Mouse (Mus musculus) spleen, postnatal 4 days (tissue): ENCODE measurements around the gene Fam234b.

Experiments used
- DNase-seq, 2 experiments: peaks; one replicate each; pipeline ENCODE4 v3.0.0; 2022; ENCODE audit warnings: low spot score in 2 of 2

Fam234b gene

GRCm38 (mm10) chr6:135268392-135268791 is 70.6 kb downstream of the Fam234b start:
- DNase-seq, result no peak

GRCm38 (mm10) chr6:135269626-135270025 is 71.8 kb downstream of the Fam234b start:
- DNase-seq, result no peak

GRCm38 (mm10) chr6:135271761-135272160 is 74.0 kb downstream of the Fam234b start:
- DNase-seq, result no peak

GRCm38 (mm10) chr6:135273066-135273465 is 75.3 kb downstream of the Fam234b start:
- no peak for DNase-seq

GRCm38 (mm10) chr6:135275231-135275630 is 77.5 kb downstream of the Fam234b start:
- no peak for DNase-seq

- no peak for DNase-seq
Observed at GRCm38 (mm10) chr6:135276474-135277295, 78.9 kb downstream of the Fam234b start.

- DNase-seq, result no peak
Observed at GRCm38 (mm10) chr6:135278302-135278701, 80.5 kb downstream of the Fam234b start.

GRCm38 (mm10) chr6:135279286-135279685 is 81.5 kb downstream of the Fam234b start:
- no peak for DNase-seq

- DNase-seq, result no peak
Observed at GRCm38 (mm10) chr6:135279856-135280255, 82.1 kb downstream of the Fam234b start.

GRCm38 (mm10) chr6:135292391-135292790 is 94.6 kb downstream of the Fam234b start:
- no peak for DNase-seq

GRCm38 (mm10) chr6:135294150-135294549 is 96.4 kb downstream of the Fam234b start:
- DNase-seq, result no peak
